Comparison of ENCODE assay signal across 21 mouse cellular contexts in genomic region chr4:134158774-134159173, GRCm38 (mm10). TPM values are rescaled to one million over a fixed set of nuclear protein-coding genes. Genes with fewer than 3 reads are reported as not detected.
DNase-seq lines count a peak whose midpoint lies in the region; ATAC-seq and TF ChIP-seq lines count a peak whose summit lies in the region.
"Had no signal": no experiment of that assay in that cellular context is flagged by ENCODE, and none has a peak within 500 bp of the region (broad histone marks: within the 10 kb centered on the region; RNA-seq: fewer than 3 reads in every experiment).

No protein-coding gene starts in this region.

- no peak for TF ChIP-seq POLR2A in thymus, adult 2 months (IDR thresholded peaks at IDR 0.05; ENCODE audit: control insufficient read depth, extremely low read depth, insufficient read depth, low read length, poor library complexity)

- no peaks in the 10 kb centered on the region for H3K27me3 ChIP-seq in kidney, embryonic 15.5 days
- H3K27me3 ChIP-seq in thymus, adult 2 months (ENCODE audit: control insufficient read depth, insufficient read depth, low read length): no peaks in the 10 kb centered on the region
- no peaks in the 10 kb centered on the region for H3K27me3 ChIP-seq in liver, embryonic 16.5 days (ENCODE audit: control insufficient read depth, insufficient read depth, low read depth, low read length)
- H3K27me3 ChIP-seq in hindbrain, embryonic 13.5 days: peaks cover 7% of the 10 kb centered on the region; the same call in 1 of the 2 replicates
- H3K27me3 ChIP-seq: embryonic facial prominence, embryonic 15.5 days; hindbrain, embryonic 12.5 days; neural tube, embryonic 12.5 days; stomach, embryonic 15.5 days had no signal

- peak overlapping the region; percentile 62 for H3K27ac ChIP-seq in kidney, embryonic 15.5 days
- H3K27ac ChIP-seq in thymus, adult 2 months (ENCODE audit: control insufficient read depth, insufficient read depth, low read length): peak overlapping the region; percentile 4; the same call in 1 of the 2 replicates
- H3K27ac ChIP-seq in liver, embryonic 16.5 days (ENCODE audit: low read length): peak overlapping the region; percentile 17; the same call in 1 of the 2 replicates
- H3K27ac ChIP-seq in hindbrain, embryonic 13.5 days: no peak overlapping the region
- H3K27ac ChIP-seq: embryonic facial prominence, embryonic 15.5 days; hindbrain, embryonic 12.5 days; neural tube, embryonic 12.5 days; stomach, embryonic 15.5 days had no signal

- DNase-seq in kidney, adult 9 months: no peak
- DNase-seq in thymus, adult 2 months: no peak
- DNase-seq in thymus, postnatal 14 days: no peak
- DNase-seq: cerebellum, adult 8-10 months; kidney, postnatal 14 days; layer of hippocampus, adult 9-11 months; lung, adult 2 months; right cerebral cortex, postnatal 14 days; thymus, postnatal 4 days had no signal

- H3K36me3 ChIP-seq in kidney, embryonic 15.5 days: peaks cover 12% of the 10 kb centered on the region; the same call in 1 of the 2 replicates
- H3K36me3 ChIP-seq in thymus, adult 2 months (ENCODE audit: control insufficient read depth, insufficient read depth, low read length): peaks cover 16% of the 10 kb centered on the region
- H3K36me3 ChIP-seq in liver, embryonic 16.5 days (ENCODE audit: control insufficient read depth, insufficient read depth): peaks cover 8% of the 10 kb centered on the region
- peaks cover 16% of the 10 kb centered on the region for H3K36me3 ChIP-seq in hindbrain, embryonic 13.5 days
- H3K36me3 ChIP-seq: stomach, embryonic 15.5 days had no signal

- no peak for ATAC-seq in kidney, embryonic 15.5 days (replicated peaks; ENCODE audit: low FRiP score)
- no peak for ATAC-seq in liver, embryonic 16.5 days (ENCODE audit: low read depth)
- no peak for ATAC-seq in hindbrain, embryonic 13.5 days (ENCODE audit: low FRiP score)
- ATAC-seq in activated CD4-positive, CD25-positive, alpha-beta regulatory T cell, adult 4 months: no peak

- 75% methylated on average over 6 of the region's 6 CpGs for WGBS in kidney, embryonic 15.5 days
- WGBS in thymus, adult 2 months: 85% methylated on average over 6 of the region's 6 CpGs
- WGBS in liver, embryonic 16.5 days (ENCODE audit: insufficient replicate concordance): 71% methylated on average over 6 of the region's 6 CpGs
- WGBS in hindbrain, embryonic 13.5 days: 78% methylated on average over 6 of the region's 6 CpGs

- H3K9ac ChIP-seq in kidney, embryonic 15.5 days: no peak overlapping the region
- no peak overlapping the region for H3K9ac ChIP-seq in liver, embryonic 16.5 days (ENCODE audit: low read depth, low read length)
- H3K9ac ChIP-seq in hindbrain, embryonic 13.5 days: no peak overlapping the region
- H3K9ac ChIP-seq: embryonic facial prominence, embryonic 15.5 days; hindbrain, embryonic 12.5 days; neural tube, embryonic 12.5 days; stomach, embryonic 15.5 days had no signal

- no peaks in the 10 kb centered on the region for H3K9me3 ChIP-seq in kidney, embryonic 15.5 days (replicated peaks)
- no peaks in the 10 kb centered on the region for H3K9me3 ChIP-seq in liver, embryonic 16.5 days (replicated peaks; ENCODE audit: control insufficient read depth, low read length)
- no peaks in the 10 kb centered on the region for H3K9me3 ChIP-seq in hindbrain, embryonic 13.5 days
- H3K9me3 ChIP-seq: embryonic facial prominence, embryonic 15.5 days; hindbrain, embryonic 12.5 days; neural tube, embryonic 12.5 days; stomach, embryonic 15.5 days had no signal

- TF ChIP-seq CTCF in thymus, adult 2 months (IDR thresholded peaks at IDR 0.05; ENCODE audit: borderline replicate concordance, control insufficient read depth, extremely low read depth, insufficient read depth, low read length, poor library complexity): no peak

- no peak overlapping the region for H3K4me3 ChIP-seq in kidney, embryonic 15.5 days (replicated peaks)
- H3K4me3 ChIP-seq in thymus, adult 2 months (ENCODE audit: control insufficient read depth, insufficient read depth, low read length): no peak overlapping the region
- no peak overlapping the region for H3K4me3 ChIP-seq in liver, embryonic 16.5 days (ENCODE audit: low read depth, low read length)
- no peak overlapping the region for H3K4me3 ChIP-seq in hindbrain, embryonic 13.5 days
- H3K4me3 ChIP-seq: embryonic facial prominence, embryonic 15.5 days; hindbrain, embryonic 12.5 days; neural tube, embryonic 12.5 days; stomach, embryonic 15.5 days had no signal

- H3K4me1 ChIP-seq in kidney, embryonic 15.5 days: peaks cover 10% of the 10 kb centered on the region
- peaks cover 5% of the 10 kb centered on the region for H3K4me1 ChIP-seq in thymus, adult 2 months (replicated peaks; ENCODE audit: control insufficient read depth, insufficient read depth, low read length)
- H3K4me1 ChIP-seq in liver, embryonic 16.5 days (ENCODE audit: control insufficient read depth, low read depth, low read length): peaks cover 6% of the 10 kb centered on the region
- H3K4me1 ChIP-seq in hindbrain, embryonic 13.5 days (replicated peaks): no peaks in the 10 kb centered on the region
- H3K4me1 ChIP-seq: hindbrain, embryonic 12.5 days; neural tube, embryonic 12.5 days had no signal

- H3K4me2 ChIP-seq in kidney, embryonic 15.5 days: no peak overlapping the region
- no peak overlapping the region for H3K4me2 ChIP-seq in liver, embryonic 16.5 days (ENCODE audit: low read depth, low read length)
- no peak overlapping the region for H3K4me2 ChIP-seq in hindbrain, embryonic 13.5 days
- H3K4me2 ChIP-seq: embryonic facial prominence, embryonic 15.5 days; hindbrain, embryonic 12.5 days; neural tube, embryonic 12.5 days; stomach, embryonic 15.5 days had no signal

RNA-seq across cellular contexts. Expression of gene Cep85, which starts 28.1 kb away (rescaled TPM):
- polyA plus RNA-seq in kidney, embryonic 15.5 days (2015; fragmentation: Nextera tagmentation; extraction: Ambion mirVana): 106 and 125 TPM in 2 replicates
- 127 and 145 TPM in 2 replicates for polyA plus RNA-seq in thymus, adult 2 months (2012; rRNA removed)
- 42.3 and 47.7 TPM in 2 replicates for polyA plus RNA-seq in liver, embryonic 16.5 days (2015; fragmentation: Nextera tagmentation; extraction: Ambion mirVana)
- 21.2 and 22.5 TPM in 2 replicates for polyA plus RNA-seq in hindbrain, embryonic 13.5 days (2015; fragmentation: Nextera tagmentation; extraction: Ambion mirVana)
- polyA plus RNA-seq in activated CD4-positive, CD25-positive, alpha-beta regulatory T cell, adult 4 months (2017; shearing (Covaris generic)): 100 to 1,000 TPM in 1 of 2 experiments, 10 to 100 TPM in 1; 63.2 to 139 TPM

RNA-seq across cellular contexts. Expression of gene Sh3bgrl3, which starts 30.2 kb away (rescaled TPM):
- 395 and 412 TPM in 2 replicates for polyA plus RNA-seq in kidney, embryonic 15.5 days (2015; fragmentation: Nextera tagmentation; extraction: Ambion mirVana)
- polyA plus RNA-seq in thymus, adult 2 months (2012; rRNA removed): 1,368 and 1,549 TPM in 2 replicates
- 142 and 161 TPM in 2 replicates for polyA plus RNA-seq in liver, embryonic 16.5 days (2015; fragmentation: Nextera tagmentation; extraction: Ambion mirVana)
- polyA plus RNA-seq in hindbrain, embryonic 13.5 days (2015; fragmentation: Nextera tagmentation; extraction: Ambion mirVana): 371 and 393 TPM in 2 replicates
- polyA plus RNA-seq in activated CD4-positive, CD25-positive, alpha-beta regulatory T cell, adult 4 months (2017; shearing (Covaris generic)): 1,000 to 10,000 TPM; 1,097 to 1,279 TPM

RNA-seq across cellular contexts. Expression of gene Gm7534, which starts 44.0 kb away (rescaled TPM):
- 0.24 and 0.30 TPM in 2 replicates for polyA plus RNA-seq in kidney, embryonic 15.5 days (2015; fragmentation: Nextera tagmentation; extraction: Ambion mirVana)
- 0.17 and 0.36 TPM in 2 replicates for polyA plus RNA-seq in thymus, adult 2 months (2012; rRNA removed)
- polyA plus RNA-seq in liver, embryonic 16.5 days (2015; fragmentation: Nextera tagmentation; extraction: Ambion mirVana): not detected in 2 replicates
- polyA plus RNA-seq in hindbrain, embryonic 13.5 days (2015; fragmentation: Nextera tagmentation; extraction: Ambion mirVana): not detected in 2 replicates
- polyA plus RNA-seq in activated CD4-positive, CD25-positive, alpha-beta regulatory T cell, adult 4 months (2017; shearing (Covaris generic)): under 1 TPM in 1 of 2 experiments, not detected in 1; 0.15 TPM
- polyA plus RNA-seq: cortical plate, adult 2 months; forebrain, embryonic 11.5 days; heart, embryonic 14.5 days; hindbrain, embryonic 12.5 days; lung, adult 2 months; midbrain, postnatal 0 days; neural tube, embryonic 12.5 days; stomach, embryonic 15.5 days had no signal

RNA-seq across cellular contexts. Expression of gene Ubxn11, which starts 56.4 kb away (rescaled TPM):
- polyA plus RNA-seq in kidney, embryonic 15.5 days (2015; fragmentation: Nextera tagmentation; extraction: Ambion mirVana): 10.5 and 11.1 TPM in 2 replicates
- 91.3 and 120 TPM in 2 replicates for polyA plus RNA-seq in thymus, adult 2 months (2012; rRNA removed)
- polyA plus RNA-seq in liver, embryonic 16.5 days (2015; fragmentation: Nextera tagmentation; extraction: Ambion mirVana): 1.3 TPM in 2 replicates
- polyA plus RNA-seq in hindbrain, embryonic 13.5 days (2015; fragmentation: Nextera tagmentation; extraction: Ambion mirVana): 14.7 and 16.0 TPM in 2 replicates
- polyA plus RNA-seq in activated CD4-positive, CD25-positive, alpha-beta regulatory T cell, adult 4 months (2017; shearing (Covaris generic)): 10 to 100 TPM; 33.7 to 34.2 TPM
